Mouse (Mus musculus) layer of hippocampus, adult 11-12 months (tissue): Measurements from ENCODE around the gene Gm3183.
"Not testable (repeated sequence)": the region's sequence is repeated elsewhere in the genome, so short reads cannot be mapped to it uniquely, and the experiment has no call there.

Experiments used
- DNase-seq: peaks from one replicate; pipeline ENCODE4 v3.0.0; 2022; ENCODE audit warnings: low spot score

Gene Gm3183

DNA sequence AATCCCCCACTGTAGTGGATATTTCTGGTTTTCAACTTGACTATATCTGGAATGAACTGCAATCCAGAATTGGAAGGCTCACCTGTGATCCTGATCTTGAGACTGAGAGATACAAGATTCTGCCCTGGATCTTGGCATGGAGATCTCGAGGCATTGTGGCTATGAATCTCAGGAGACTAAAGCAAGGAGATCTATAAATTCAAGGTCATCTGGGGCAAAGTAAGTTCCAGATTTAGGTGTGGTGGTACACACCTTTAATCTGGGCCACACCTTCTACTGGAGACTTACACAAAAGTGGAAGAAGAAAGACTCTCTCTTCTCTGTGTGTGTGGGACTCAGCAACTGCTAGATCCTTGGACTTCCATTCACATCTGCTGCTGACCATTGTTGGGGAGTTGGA is at the start of gene Gm3183:
Gene Gm3183 (plus strand): TSS at position 301 of the 400 bp plus-strand sequence.
- DNase-seq = not testable (repeated sequence)
